Mouse (Mus musculus) spleen, adult 10 weeks (tissue): ENCODE results near the gene Gm17304. TPM values are rescaled to one million over a fixed set of nuclear protein-coding genes. Genes with fewer than 3 reads are reported as not detected.

Experiments used
- polyA plus RNA-seq: library from polyadenylated mRNA; stranded (reverse); fragments of 350-450 nt; fragmentation: Illumina TruSeq; extraction: RNeasy Lipid Tissue Mini Kit (QIAGEN cat#74804); gene quantifications from one replicate; pipeline ENCODE4 v1.2.3, GENCODE M21; 2015; ENCODE audit warnings: low replicate concordance; ENCODE audit not compliant: insufficient read depth

The Gm17304 gene
- polyA plus RNA-seq = not detected

GRCm38 (mm10) chr5:106608798-106609197, at the start of gene Gm17304:
TSS of gene Gm17304 (plus strand) at chr5:106609098.

Other genes with a start within 250 kb of the Gm17304 start
- gene Barhl2, start 150.9 kb upstream of the Gm17304 start, polyA plus RNA-seq = not detected
- 55.1 TPM for gene Zfp644, start 88.2 kb downstream of the Gm17304 start, polyA plus RNA-seq